Mouse (Mus musculus) forebrain, postnatal 0 days (tissue): ENCODE measurements around the gene Gas6. TPM values are rescaled to one million over a fixed set of nuclear protein-coding genes. Genes with fewer than 3 reads are reported as not detected.

Experiments
- ATAC-seq: fragments of 200-750 bp; cut with Nextera tagmentation; 2 replicates; pipeline ENCODE4 v1.8.0; 2017; ENCODE audit warnings: mild to moderate bottlenecking, moderate library complexity
- DNase-seq: peaks from one replicate; pipeline ENCODE4 v3.0.0-alpha.2; 2015
- H3K27ac ChIP-seq: fragments of 300-500 bp; sonication (generic); 2 replicates; pipeline ENCODE4 v1.5.1; 2014; ENCODE audit warnings: low read depth, mild to moderate bottlenecking, antibody characterized with exemption, low read length, moderate library complexity, mixed read lengths
- H3K27me3 ChIP-seq: fragments of 300-500 bp; sonication (generic); 2 replicates; pipeline ENCODE4 v1.6.1; 2014; ENCODE audit warnings: mild to moderate bottlenecking, low read length, mixed read lengths; ENCODE audit not compliant: insufficient read depth
- H3K36me3 ChIP-seq: fragments of 300-500 bp; sonication (generic); 2 replicates; pipeline ENCODE4 v1.6.1; 2014; ENCODE audit warnings: mild to moderate bottlenecking, moderate library complexity; ENCODE audit not compliant: insufficient read depth
- H3K4me1 ChIP-seq: fragments of 300-500 bp; sonication (generic); 2 replicates; pipeline ENCODE4 v1.6.1; 2014; ENCODE audit warnings: antibody characterized with exemption; ENCODE audit not compliant: insufficient read depth
- H3K4me2 ChIP-seq: fragments of 300-500 bp; sonication (generic); 2 replicates; pipeline ENCODE4 v1.6.1; 2014; ENCODE audit warnings: low read depth, mild to moderate bottlenecking, moderate library complexity
- H3K4me3 ChIP-seq: fragments of 300-500 bp; sonication (generic); 2 replicates; pipeline ENCODE4 v1.5.1; 2014; ENCODE audit warnings: low read depth, low read length, mixed read lengths
- H3K9ac ChIP-seq: fragments of 300-500 bp; sonication (generic); 2 replicates; pipeline ENCODE4 v1.6.1; 2014; ENCODE audit warnings: mild to moderate bottlenecking
- H3K9me3 ChIP-seq: fragments of 300-500 bp; sonication (generic); 2 replicates; pipeline ENCODE4 v1.6.1; 2016; ENCODE audit warnings: low read length
- CTCF ChIP-seq: sonication (generic); IDR thresholded peaks from 2 replicates; pipeline ENCODE4 v1.5.1; 2016; ENCODE audit warnings: antibody characterized with exemption, control low read depth, low read depth
- WGBS: fragments of 180-500 bp; shearing (Covaris S2); extraction: QIAGEN DNeasy Blood & Tissue Kit; methylation state at CpG from one replicate; pipeline ENCODE4 v1.1.7; 2014; 5-methylcytosine and 5-hydroxymethylcytosine counted together
- polyA plus RNA-seq: library from polyadenylated mRNA; unstranded; fragments of >200 nt; fragmentation: Nextera tagmentation; extraction: Ambion mirVana; gene quantifications from 2 replicates; pipeline ENCODE4 v1.2.1, GENCODE M21; 2015
- total RNA-seq: library from RNA; depleted of rRNA; stranded (reverse); fragments of >200 nt; gene quantifications from 2 replicates; pipeline ENCODE4 v1.2.3, GENCODE M21; 2014

The Gas6 gene
- total and polyA plus RNA-seq, 2 experiments from 2014 or later = 57.0 to 65.7 TPM

DNA sequence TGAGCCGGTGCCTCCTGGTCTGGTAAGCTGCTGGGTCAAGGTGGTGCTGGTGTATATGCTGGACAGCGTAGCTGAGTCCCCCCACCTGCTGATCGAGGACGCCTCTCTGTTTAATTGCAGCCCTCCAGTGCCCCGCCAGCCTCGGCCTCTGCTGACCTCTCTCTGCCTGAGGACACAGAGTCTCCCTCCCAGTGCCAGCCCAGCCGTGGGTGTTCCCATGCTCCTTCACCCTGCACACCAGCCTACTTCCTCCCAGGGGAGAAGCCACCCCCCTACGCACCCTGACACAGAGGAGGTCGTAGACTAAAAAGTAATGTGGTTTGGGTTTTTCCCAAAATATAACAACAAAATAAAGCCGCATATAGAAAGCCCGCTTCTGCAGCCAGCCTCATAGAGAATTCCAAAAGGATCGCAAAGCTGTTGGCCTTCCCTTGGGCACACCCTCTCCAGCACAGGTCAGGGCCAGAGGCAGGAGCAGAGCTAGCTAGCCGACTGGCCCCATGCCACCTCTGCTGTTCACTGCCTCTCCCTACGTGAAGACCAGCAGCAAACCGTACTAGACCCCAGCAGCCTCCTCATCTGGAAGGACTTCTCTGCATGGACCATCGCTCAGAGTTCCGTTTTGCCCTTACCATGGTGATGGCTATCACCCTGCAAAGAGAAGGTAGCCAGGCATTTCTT is 33.1 kb downstream of the Gas6 start:
- Histone ChIP-seq H3K9me3 (no peaks in the 10 kb centered on the region), H3K27me3 (no peaks in the 10 kb centered on the region), H3K9ac (no peak overlapping the region), H3K27ac (no peak overlapping the region), H3K4me3 (no peak overlapping the region), H3K4me2 (no peak overlapping the region), H3K36me3 (no peaks in the 10 kb centered on the region), H3K4me1 (no peaks in the 10 kb centered on the region)
- ATAC-seq (no peak), DNase-seq (no peak)
- TF ChIP-seq CTCF = no peak
- WGBS = 85% methylated on average over 17 of the region's 17 CpGs

GRCm38 (mm10) chr8:13459431-13459830 is 34.9 kb downstream of the Gas6 start:
- ATAC-seq (no peak), DNase-seq (no peak)
- no peaks in the 10 kb centered on the region for H3K27me3 ChIP-seq
- H3K4me1 ChIP-seq = peaks cover 2% of the 10 kb centered on the region; the same call in 1 of the 2 replicates
- TF ChIP-seq CTCF = no peak
- H3K36me3 ChIP-seq = no peaks in the 10 kb centered on the region
- H3K4me2 ChIP-seq = no peak overlapping the region
- H3K9me3 ChIP-seq = no peaks in the 10 kb centered on the region
- 89% methylated on average over 4 of the region's 4 CpGs for WGBS
- H3K27ac ChIP-seq = no peak overlapping the region
- no peak overlapping the region for H3K4me3 ChIP-seq
- H3K9ac ChIP-seq = no peak overlapping the region

- WGBS = 29% methylated on average over 2 of the region's 2 CpGs
These were observed 39.0 kb downstream of the Gas6 start for GRCm38 (mm10) chr8:13455295-13455694.

GRCm38 (mm10) chr8:13454341-13455113 is 39.8 kb downstream of the Gas6 start:
- Histone ChIP-seq H3K27me3 (no peaks in the 10 kb centered on the region), H3K36me3 (no peaks in the 10 kb centered on the region), H3K4me3 (no peak overlapping the region), H3K9ac (no peak overlapping the region), H3K9me3 (no peaks in the 10 kb centered on the region), H3K4me1 (peaks cover 3% of the 10 kb centered on the region; the same call in 1 of the 2 replicates), H3K27ac (0 out of 2 replicates have a peak overlapping the region, but pooled peaks have one; percentile 9), H3K4me2 (no peak overlapping the region)
- DNase-seq (peak; percentile 54), ATAC-seq (peak; percentile 94)
- WGBS = 40% methylated on average over 8 of the region's 8 CpGs
- no peak for TF ChIP-seq CTCF

More at GRCm38 (mm10) chr8:13455295-13455694, 39.0 kb downstream of the Gas6 start:
- TF ChIP-seq CTCF = peak; percentile 70
- Histone ChIP-seq H3K36me3 (no peaks in the 10 kb centered on the region), H3K4me1 (peaks cover 3% of the 10 kb centered on the region; the same call in 1 of the 2 replicates), H3K9ac (no peak overlapping the region), H3K4me3 (no peak overlapping the region), H3K27ac (no peak overlapping the region), H3K9me3 (no peaks in the 10 kb centered on the region), H3K4me2 (no peak overlapping the region), H3K27me3 (no peaks in the 10 kb centered on the region)
- DNase-seq (peak; percentile 36), ATAC-seq (peak; percentile 39; the same call in 1 of the 2 replicates)

DNA sequence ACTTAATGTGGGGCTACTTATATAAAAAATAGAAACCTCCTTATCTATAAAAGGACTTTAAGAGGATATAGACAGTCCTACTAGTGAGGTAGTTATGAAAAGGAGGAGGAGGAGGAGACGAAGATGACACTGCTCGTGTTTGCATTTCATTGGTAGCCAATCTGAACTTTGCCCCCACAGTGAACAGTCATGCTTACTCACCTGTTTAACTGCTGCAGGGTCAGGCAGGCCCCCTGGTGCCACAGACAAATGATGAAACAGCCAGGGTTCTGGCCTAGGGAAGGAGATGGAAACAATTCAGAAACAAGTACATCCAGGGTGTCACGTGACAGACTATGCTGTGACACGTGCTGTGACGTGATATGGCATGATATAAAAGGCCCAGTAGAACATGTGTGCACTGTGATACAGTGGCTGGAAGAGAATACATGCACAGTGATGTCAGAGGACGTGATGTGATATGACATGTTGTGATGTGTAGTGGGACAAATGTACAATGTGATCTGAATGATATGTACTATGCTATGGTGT is 42.5 kb downstream of the Gas6 start:
- H3K4me2 ChIP-seq = no peak overlapping the region
- DNase-seq (no peak), ATAC-seq (no peak)
- no peaks in the 10 kb centered on the region for H3K36me3 ChIP-seq
- H3K9me3 ChIP-seq = no peaks in the 10 kb centered on the region
- H3K4me1 ChIP-seq = peaks cover 3% of the 10 kb centered on the region; the same call in 1 of the 2 replicates
- 78% methylated on average over 6 of the region's 6 CpGs for WGBS
- no peaks in the 10 kb centered on the region for H3K27me3 ChIP-seq
- no peak for TF ChIP-seq CTCF
- H3K27ac ChIP-seq = no peak overlapping the region
- no peak overlapping the region for H3K4me3 ChIP-seq
- H3K9ac ChIP-seq = no peak overlapping the region

DNA sequence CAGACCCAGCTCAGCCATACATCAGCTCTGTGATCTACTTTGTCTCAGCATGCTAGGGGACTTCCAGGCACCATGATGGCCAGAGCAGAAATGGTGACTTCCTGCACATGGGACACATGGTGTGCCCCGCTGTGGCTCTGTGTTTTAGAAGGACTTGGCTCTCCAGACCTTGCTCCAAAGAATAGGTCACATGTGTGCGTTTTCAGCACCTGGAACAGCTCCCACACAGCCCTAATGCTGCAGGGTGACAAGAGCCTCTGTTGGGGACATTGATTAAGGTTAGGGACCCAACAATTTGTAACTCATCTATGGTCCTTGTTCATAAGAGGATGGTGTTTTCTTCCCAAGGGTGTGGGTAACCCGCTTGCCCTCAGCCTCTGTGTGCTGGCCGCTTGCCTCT is 46.1 kb downstream of the Gas6 start:
- Histone ChIP-seq H3K36me3 (no peaks in the 10 kb centered on the region), H3K4me1 (no peaks in the 10 kb centered on the region), H3K9ac (no peak overlapping the region), H3K4me3 (no peak overlapping the region), H3K4me2 (no peak overlapping the region), H3K27ac (no peak overlapping the region), H3K27me3 (no peaks in the 10 kb centered on the region), H3K9me3 (no peaks in the 10 kb centered on the region)
- no peak for ATAC-seq
- no peak for DNase-seq
- TF ChIP-seq CTCF = no peak
- WGBS = 70% methylated on average over 4 of the region's 4 CpGs

DNA sequence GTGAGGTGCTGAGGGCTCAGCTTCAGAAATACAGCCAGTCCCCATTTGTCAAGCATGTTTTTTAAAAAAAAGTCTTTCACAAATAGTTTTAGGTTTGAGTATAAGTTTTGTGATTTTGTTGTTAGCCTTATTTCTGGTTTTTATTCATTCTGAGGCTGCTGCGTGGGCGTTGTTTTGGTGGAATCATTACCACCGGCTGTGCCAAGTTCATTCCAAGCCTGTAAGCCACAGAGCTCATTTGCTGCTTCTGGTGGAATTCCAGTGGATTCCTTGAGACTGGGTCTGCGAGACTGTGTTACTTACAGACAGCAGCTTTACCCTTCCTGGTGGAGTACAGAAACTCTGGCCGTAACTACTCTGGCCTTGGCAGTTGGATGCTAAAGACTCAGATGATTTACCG is 47.8 kb downstream of the Gas6 start:
- 90% methylated on average over 6 of the region's 6 CpGs for WGBS
- Histone ChIP-seq H3K27ac (no peak overlapping the region), H3K4me1 (no peaks in the 10 kb centered on the region), H3K4me3 (no peak overlapping the region), H3K4me2 (no peak overlapping the region), H3K9me3 (no peaks in the 10 kb centered on the region), H3K36me3 (no peaks in the 10 kb centered on the region), H3K9ac (no peak overlapping the region), H3K27me3 (no peaks in the 10 kb centered on the region)
- DNase-seq (no peak), ATAC-seq (no peak)
- TF ChIP-seq CTCF = no peak
